Mouse (Mus musculus) heart, postnatal 0 days (tissue): ENCODE measurements at regions not wholly inside any gene's neighbourhood (a gene's known extent, or its start where the extent isn't known, plus 50 kb on each side); places are given as distances from the start of the nearest gene placed in this dataset.

Experiments
- ATAC-seq: fragments of 200-750 bp; cut with Nextera tagmentation; 2 replicates; pipeline ENCODE4 v1.8.0; 2017; ENCODE audit warnings: low read depth, moderate number of reproducible peaks, moderate library complexity; ENCODE audit not compliant: insufficient read depth
- DNase-seq: peaks from one replicate; pipeline ENCODE4 v3.0.0-alpha.2; 2016; ENCODE audit warnings: low spot score
- H3K27ac ChIP-seq: fragments of 300-500 bp; sonication (generic); 2 replicates; pipeline ENCODE4 v1.5.1; 2014; ENCODE audit warnings: low read depth, mild to moderate bottlenecking
- H3K27me3 ChIP-seq: fragments of 300-500 bp; sonication (generic); 2 replicates; pipeline ENCODE4 v1.6.1; 2014; ENCODE audit warnings: low read length, mixed read lengths; ENCODE audit not compliant: control insufficient read depth, insufficient read depth
- H3K36me3 ChIP-seq: fragments of 300-500 bp; sonication (generic); replicated peaks from 2 replicates; pipeline ENCODE4 v1.6.1; 2014; ENCODE audit warnings: low read length, mixed read lengths; ENCODE audit not compliant: control insufficient read depth, insufficient read depth
- H3K4me1 ChIP-seq: fragments of 300-500 bp; sonication (generic); 2 replicates; pipeline ENCODE4 v1.6.1; 2014; ENCODE audit warnings: antibody characterized with exemption; ENCODE audit not compliant: control insufficient read depth, insufficient read depth
- H3K4me2 ChIP-seq: fragments of 300-500 bp; sonication (generic); 2 replicates; pipeline ENCODE4 v1.6.1; 2014; ENCODE audit warnings: low read depth, mild to moderate bottlenecking, low read length, moderate library complexity
- H3K4me3 ChIP-seq: fragments of 300-500 bp; sonication (generic); 2 replicates; pipeline ENCODE4 v1.5.1; 2014; ENCODE audit warnings: low read depth, low read length
- H3K9ac ChIP-seq: fragments of 300-500 bp; sonication (generic); replicated peaks from 2 replicates; pipeline ENCODE4 v1.6.1; 2014; ENCODE audit warnings: low read depth, low read length, mixed read lengths
- H3K9me3 ChIP-seq: fragments of 300-500 bp; sonication (generic); replicated peaks from 2 replicates; pipeline ENCODE4 v1.6.1; 2016; ENCODE audit warnings: low read length; ENCODE audit not compliant: control insufficient read depth
- CTCF ChIP-seq: IDR thresholded peaks from 2 replicates; pipeline ENCODE4 v1.5.1; 2016; ENCODE audit warnings: antibody characterized with exemption, control low read depth, low read depth
- EP300 ChIP-seq: IDR thresholded peaks from 2 replicates; pipeline ENCODE4 v1.6.1; 2016; ENCODE audit warnings: antibody characterized with exemption, low read depth
- WGBS: fragments of 180-500 bp; shearing (Covaris S2); extraction: QIAGEN DNeasy Blood & Tissue Kit; methylation state at CpG from one replicate; pipeline ENCODE4 v1.1.7; 2014; 5-methylcytosine and 5-hydroxymethylcytosine counted together

DNA sequence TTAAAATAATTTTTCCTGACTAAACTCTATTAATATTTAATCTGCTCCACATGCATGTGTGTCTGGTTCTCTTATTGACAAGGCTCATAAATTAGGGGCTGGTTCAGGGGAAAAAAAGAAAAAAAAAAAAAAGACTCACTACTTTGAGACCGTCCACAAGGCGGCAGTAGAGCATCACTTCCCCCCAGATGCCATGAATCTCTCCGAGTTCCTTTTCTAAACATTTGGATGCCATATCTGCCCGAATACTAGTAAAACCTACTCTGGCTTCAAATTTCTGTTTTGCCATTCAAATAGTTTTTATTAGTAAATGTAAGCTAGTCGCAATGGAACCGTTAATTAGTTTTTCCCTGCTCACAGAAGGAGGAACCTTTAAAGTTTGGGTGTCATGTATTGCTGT, 182.7 kb upstream of the Gm765 start:
- 10% methylated on average over 6 of the region's 6 CpGs for WGBS
- peak; percentile 53 for DNase-seq
- no peak for ATAC-seq
- Histone ChIP-seq H3K9ac (no peak overlapping the region), H3K4me1 (no peaks in the 10 kb centered on the region), H3K4me3 (no peak overlapping the region), H3K9me3 (no peaks in the 10 kb centered on the region), H3K27me3 (no peaks in the 10 kb centered on the region), H3K27ac (no peak overlapping the region), H3K36me3 (no peaks in the 10 kb centered on the region), H3K4me2 (0 out of 2 replicates have a peak overlapping the region, but pooled peaks have one; percentile 12)
- peak; percentile 76 for TF ChIP-seq CTCF
- TF ChIP-seq EP300, result no peak

DNA sequence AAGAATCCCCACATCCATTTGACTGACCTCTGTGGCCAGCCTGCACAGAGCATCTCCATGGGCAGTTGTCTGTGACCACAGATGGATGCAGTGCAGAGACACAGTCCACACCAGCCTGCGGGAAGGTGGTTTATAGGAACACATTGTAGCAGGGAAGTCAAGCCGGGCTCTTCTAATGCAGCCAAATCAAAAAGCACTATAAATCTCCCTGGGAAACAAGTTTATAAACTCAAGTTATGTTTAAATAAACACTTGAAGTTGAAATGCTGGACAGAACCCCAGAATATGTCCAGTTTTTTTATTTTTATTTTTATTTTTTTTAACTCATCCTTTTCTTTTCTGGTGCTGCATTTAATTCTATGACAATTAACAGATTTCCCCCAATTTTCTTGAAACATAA, 182.1 kb upstream of the Gm765 start:
- Histone ChIP-seq H3K4me2 (no peak overlapping the region), H3K9ac (no peak overlapping the region), H3K4me1 (no peaks in the 10 kb centered on the region), H3K9me3 (no peaks in the 10 kb centered on the region), H3K4me3 (no peak overlapping the region), H3K27ac (no peak overlapping the region), H3K36me3 (no peaks in the 10 kb centered on the region), H3K27me3 (no peaks in the 10 kb centered on the region)
- 77% methylated on average over 2 of the region's 2 CpGs for WGBS
- TF ChIP-seq CTCF (no peak), EP300 (no peak)
- DNase-seq (no peak), ATAC-seq (no peak)

DNA sequence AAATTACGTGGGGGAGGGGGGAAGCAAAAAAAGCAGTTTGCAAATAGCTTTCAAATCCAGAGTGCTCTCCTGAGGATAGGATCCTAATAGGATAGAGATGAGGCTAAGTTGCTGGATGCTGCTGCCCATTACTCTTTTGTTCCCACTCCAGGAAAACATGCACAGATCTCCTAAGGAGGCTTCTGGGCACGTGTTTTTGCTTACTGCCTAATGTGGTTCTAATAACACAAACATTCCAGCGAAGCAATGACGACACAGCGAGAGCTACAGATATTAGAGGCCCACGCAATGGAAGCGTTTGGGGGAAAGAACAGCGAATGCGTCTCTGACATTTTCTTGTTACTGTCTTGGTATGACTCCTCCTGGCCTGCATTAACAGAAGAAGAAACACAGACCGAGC, 179.0 kb upstream of the Gm765 start:
- H3K9me3 ChIP-seq, result no peaks in the 10 kb centered on the region
- WGBS, result 83% methylated on average over 10 of the region's 10 CpGs
- H3K4me1 ChIP-seq, result no peaks in the 10 kb centered on the region
- ATAC-seq, result no peak
- DNase-seq, result no peak
- no peak overlapping the region for H3K4me3 ChIP-seq
- no peak overlapping the region for H3K9ac ChIP-seq
- no peak for TF ChIP-seq EP300
- no peak for TF ChIP-seq CTCF
- no peak overlapping the region for H3K4me2 ChIP-seq
- H3K27me3 ChIP-seq, result no peaks in the 10 kb centered on the region
- H3K27ac ChIP-seq, result no peak overlapping the region
- no peaks in the 10 kb centered on the region for H3K36me3 ChIP-seq

DNA sequence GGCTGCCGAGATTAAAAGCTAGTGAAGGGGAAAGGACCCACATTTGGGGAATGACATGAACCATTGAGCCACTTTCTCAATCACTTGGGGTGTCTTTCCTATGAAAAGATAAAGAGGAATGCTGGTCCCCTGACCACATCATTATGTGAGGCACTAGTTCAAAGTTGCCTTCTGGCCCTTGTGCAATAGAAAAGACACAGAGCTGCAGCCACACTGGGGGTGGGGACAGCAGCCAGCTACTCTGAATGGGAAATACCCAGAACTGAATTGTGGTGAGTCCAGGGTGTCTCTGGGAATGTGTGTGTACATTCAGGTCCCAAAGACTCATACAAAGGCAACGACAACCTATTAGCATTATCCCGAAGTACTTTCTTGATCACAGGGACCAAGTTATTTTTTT, 172.3 kb upstream of the Gm765 start:
- Histone ChIP-seq H3K9me3 (no peaks in the 10 kb centered on the region), H3K9ac (no peak overlapping the region), H3K4me2 (no peak overlapping the region), H3K27me3 (no peaks in the 10 kb centered on the region), H3K4me3 (no peak overlapping the region), H3K4me1 (no peaks in the 10 kb centered on the region), H3K27ac (no peak overlapping the region), H3K36me3 (no peaks in the 10 kb centered on the region)
- TF ChIP-seq CTCF (no peak), EP300 (no peak)
- ATAC-seq (no peak), DNase-seq (no peak)
- WGBS, result 64% methylated on average over 3 of the region's 3 CpGs

DNA sequence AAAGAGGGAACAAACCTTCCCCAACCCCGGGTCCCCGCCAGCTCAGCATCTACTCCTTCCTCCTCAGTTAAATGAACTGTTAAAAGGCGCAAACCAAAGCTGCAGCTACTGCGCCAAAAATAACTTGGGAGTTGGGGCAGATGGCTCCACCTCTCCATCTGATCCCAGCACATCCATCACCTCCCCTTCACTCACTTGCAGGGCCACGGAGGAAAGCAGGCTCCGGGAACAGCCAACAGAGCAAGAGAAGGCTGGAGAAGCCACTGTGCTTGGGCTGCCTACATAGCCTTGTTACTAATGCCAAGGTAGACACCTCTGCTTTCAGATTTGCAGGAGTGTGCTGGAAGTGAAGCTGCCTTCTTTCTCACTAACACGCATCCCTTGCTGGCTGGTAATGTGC, 171.8 kb upstream of the Gm765 start:
- ATAC-seq, result no peak
- no peaks in the 10 kb centered on the region for H3K36me3 ChIP-seq
- H3K27me3 ChIP-seq, result no peaks in the 10 kb centered on the region
- no peaks in the 10 kb centered on the region for H3K4me1 ChIP-seq
- no peak overlapping the region for H3K4me3 ChIP-seq
- no peak overlapping the region for H3K27ac ChIP-seq
- no peak for DNase-seq
- no peaks in the 10 kb centered on the region for H3K9me3 ChIP-seq
- TF ChIP-seq CTCF (no peak), EP300 (no peak)
- no peak overlapping the region for H3K9ac ChIP-seq
- H3K4me2 ChIP-seq, result no peak overlapping the region
- WGBS, result 24% methylated on average over 7 of the region's 7 CpGs

DNA sequence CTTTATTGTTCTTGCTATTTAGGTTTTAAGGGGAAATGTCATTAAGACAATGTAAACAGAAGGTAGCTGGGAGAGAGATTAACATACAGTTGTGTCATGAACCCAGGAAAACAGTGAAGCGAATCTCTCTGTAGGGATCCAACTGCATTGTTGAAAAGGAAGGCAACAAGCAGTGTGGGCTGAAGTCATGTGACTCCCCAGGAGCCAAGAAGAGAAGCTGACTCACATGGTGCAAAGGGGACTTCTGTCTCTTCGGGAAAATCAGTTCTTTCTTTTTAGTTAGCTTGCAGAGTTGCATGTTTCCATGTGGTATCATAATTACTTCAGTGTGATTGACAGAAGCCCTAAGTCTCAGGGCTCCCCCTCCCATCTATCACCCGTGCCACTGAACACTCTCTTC, 170.7 kb upstream of the Gm765 start:
- Histone ChIP-seq H3K4me1 (no peaks in the 10 kb centered on the region), H3K9ac (no peak overlapping the region), H3K4me2 (no peak overlapping the region), H3K27ac (no peak overlapping the region), H3K4me3 (no peak overlapping the region), H3K36me3 (no peaks in the 10 kb centered on the region), H3K27me3 (no peaks in the 10 kb centered on the region), H3K9me3 (no peaks in the 10 kb centered on the region)
- no peak for DNase-seq
- no peak for ATAC-seq
- WGBS, result 26% methylated on average over 3 of the region's 3 CpGs
- TF ChIP-seq CTCF (no peak), EP300 (no peak)
